Mouse (Mus musculus) limb, embryonic 14.5 days (tissue): ENCODE measurements around the gene Ranbp1. TPM values are rescaled to one million over a fixed set of nuclear protein-coding genes. Genes with fewer than 3 reads are reported as not detected.

Source experiments
- ATAC-seq: fragments of 200-750 bp; cut with Nextera tagmentation; 2 replicates; pipeline ENCODE4 v1.8.0; 2017; ENCODE audit warnings: low read depth, moderate number of reproducible peaks, moderate TSS enrichment; ENCODE audit not compliant: low FRiP score
- DNase-seq: peaks from one replicate; pipeline ENCODE4 v3.0.0-alpha.2; 2015; ENCODE audit warnings: low spot score
- H3K27ac ChIP-seq: fragments of 300-500 bp; sonication (generic); replicated peaks from 2 replicates; pipeline ENCODE4 v1.5.1; 2014; ENCODE audit warnings: low read depth, mild to moderate bottlenecking, low read length, moderate library complexity, mixed read lengths
- H3K27me3 ChIP-seq: fragments of 300-500 bp; sonication (generic); 2 replicates; pipeline ENCODE4 v1.6.1; 2014; ENCODE audit warnings: low read length, mixed read lengths; ENCODE audit not compliant: control insufficient read depth, insufficient read depth
- H3K36me3 ChIP-seq: fragments of 300-500 bp; sonication (generic); 2 replicates; pipeline ENCODE4 v1.6.1; 2014; ENCODE audit warnings: mild to moderate bottlenecking, low read length, moderate library complexity, mixed read lengths; ENCODE audit not compliant: control insufficient read depth, insufficient read depth
- H3K4me1 ChIP-seq: fragments of 300-500 bp; sonication (generic); 2 replicates; pipeline ENCODE4 v1.6.1; 2014; ENCODE audit warnings: antibody characterized with exemption, low read length, mixed read lengths; ENCODE audit not compliant: control insufficient read depth, insufficient read depth
- H3K4me2 ChIP-seq: fragments of 300-500 bp; sonication (generic); replicated peaks from 2 replicates; pipeline ENCODE4 v1.6.1; 2014; ENCODE audit warnings: low read depth, mild to moderate bottlenecking, low read length, moderate library complexity; ENCODE audit not compliant: severe bottlenecking
- H3K4me3 ChIP-seq: fragments of 300-500 bp; sonication (generic); replicated peaks from 2 replicates; pipeline ENCODE4 v1.5.1; 2014; ENCODE audit warnings: low read length
- H3K9ac ChIP-seq: fragments of 300-500 bp; sonication (generic); 2 replicates; pipeline ENCODE4 v1.6.1; 2014; ENCODE audit warnings: mild to moderate bottlenecking, low read depth, low read length, moderate library complexity; ENCODE audit not compliant: severe bottlenecking
- H3K9me3 ChIP-seq: fragments of 300-500 bp; sonication (generic); 2 replicates; pipeline ENCODE4 v1.6.1; 2016; ENCODE audit warnings: low read length; ENCODE audit not compliant: control insufficient read depth
- POLR2A ChIP-seq: fragments of 200-500 bp; IDR thresholded peaks from 2 replicates; pipeline ENCODE4 v1.8.0; 2012; ENCODE audit warnings: inconsistent platforms, mild to moderate bottlenecking, moderate library complexity, borderline replicate concordance; ENCODE audit not compliant: insufficient read depth, insufficient read length; ENCODE audit errors: extremely low read depth
- WGBS: fragments of 180-500 bp; shearing (Covaris S2); extraction: QIAGEN DNeasy Blood & Tissue Kit; methylation state at CpG from one replicate; pipeline ENCODE4 v1.1.7; 2014; 5-methylcytosine and 5-hydroxymethylcytosine counted together
- polyA plus RNA-seq, 2 experiments: library from polyadenylated mRNA; depleted of rRNA in 1 of 2; stranded (reverse) in 1 of 2; unstranded in 1 of 2; fragments of >200 nt; fragmentation: Nextera tagmentation in 1 of 2; extraction: Ambion mirVana in 1 of 2; gene quantifications; 2 replicates each; pipeline versions ENCODE4 v1.2.1 to v1.2.3; 2012 to 2014

Gene Ranbp1
- polyA plus RNA-seq, 2 experiments, result 276 to 542 TPM

DNA sequence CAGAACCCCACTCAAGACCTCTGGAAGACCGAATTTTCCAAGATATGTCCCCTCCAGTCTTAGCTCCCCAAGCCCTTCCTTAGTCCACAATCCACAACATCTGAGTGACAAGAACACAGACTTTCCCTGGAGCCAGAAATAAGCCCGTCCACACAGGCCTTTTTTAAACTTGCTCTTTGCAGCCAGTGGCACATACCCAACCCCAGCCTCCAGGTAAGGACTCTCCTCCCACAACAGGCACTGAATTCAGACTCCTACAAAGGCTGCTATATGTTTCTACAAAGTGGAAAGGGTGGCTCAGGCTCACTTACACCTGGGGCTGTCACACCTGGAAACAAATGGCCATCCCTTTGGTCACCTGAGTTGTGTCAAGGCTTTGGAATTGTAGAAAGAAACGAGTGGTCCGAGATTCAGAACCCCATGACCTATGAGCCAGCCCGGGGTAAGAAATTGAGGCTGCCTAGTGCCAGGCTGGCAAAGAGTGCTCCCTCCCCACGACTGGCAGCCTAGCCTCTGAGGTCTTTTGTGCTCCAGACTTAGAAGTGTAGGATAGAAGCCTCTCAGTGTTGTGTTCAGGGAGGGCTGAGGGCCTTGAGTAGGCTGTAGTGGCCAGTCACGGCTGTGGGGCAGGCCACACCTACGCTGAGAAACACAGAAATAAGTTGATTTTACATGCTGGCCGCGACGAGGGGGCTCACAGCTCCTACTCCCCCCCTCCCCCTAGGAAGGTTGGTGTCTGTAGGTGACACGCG, 14.4 kb downstream of the Ranbp1 start:
- Histone ChIP-seq H3K9ac (peak overlapping the region; percentile 86), H3K27me3 (no peaks in the 10 kb centered on the region), H3K36me3 (peaks cover 15% of the 10 kb centered on the region), H3K9me3 (no peaks in the 10 kb centered on the region), H3K27ac (peak overlapping the region; percentile 71), H3K4me3 (peak overlapping the region; percentile 83), H3K4me2 (peak overlapping the region; percentile 77), H3K4me1 (peaks cover 23% of the 10 kb centered on the region)
- DNase-seq, result no peak
- 20% methylated on average over 13 of the region's 13 CpGs for WGBS
- no peak for TF ChIP-seq POLR2A
- ATAC-seq, result no peak

DNA sequence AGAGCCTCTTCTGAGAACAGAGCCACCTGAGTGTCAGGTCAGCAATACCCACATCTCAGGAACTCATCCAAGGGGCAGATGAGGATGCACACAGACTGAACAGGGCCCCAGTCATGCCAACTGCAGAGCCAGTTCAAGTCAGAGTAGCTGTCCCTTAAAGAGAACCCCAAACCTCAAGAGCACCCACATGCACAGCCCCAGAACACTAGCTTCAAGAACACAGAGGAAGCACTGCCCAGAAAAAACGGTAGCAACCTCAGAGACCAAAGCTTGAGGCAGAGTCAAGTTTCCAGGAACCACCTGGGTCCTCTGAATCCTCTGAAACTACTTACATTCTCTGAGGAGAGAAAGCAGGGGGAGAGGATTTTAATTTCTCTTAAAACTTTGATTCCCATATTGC, 15.1 kb downstream of the Ranbp1 start:
- peaks cover 23% of the 10 kb centered on the region for H3K4me1 ChIP-seq
- H3K4me2 ChIP-seq, result peak overlapping the region; percentile 77
- ATAC-seq (no peak), DNase-seq (no peak)
- H3K9ac ChIP-seq, result no peak overlapping the region
- H3K36me3 ChIP-seq, result peaks cover 15% of the 10 kb centered on the region
- H3K4me3 ChIP-seq, result no peak overlapping the region
- no peaks in the 10 kb centered on the region for H3K27me3 ChIP-seq
- no peaks in the 10 kb centered on the region for H3K9me3 ChIP-seq
- no peak overlapping the region for H3K27ac ChIP-seq
- 32% methylated on average over 1 of the region's 1 CpGs for WGBS
- TF ChIP-seq POLR2A, result no peak

DNA sequence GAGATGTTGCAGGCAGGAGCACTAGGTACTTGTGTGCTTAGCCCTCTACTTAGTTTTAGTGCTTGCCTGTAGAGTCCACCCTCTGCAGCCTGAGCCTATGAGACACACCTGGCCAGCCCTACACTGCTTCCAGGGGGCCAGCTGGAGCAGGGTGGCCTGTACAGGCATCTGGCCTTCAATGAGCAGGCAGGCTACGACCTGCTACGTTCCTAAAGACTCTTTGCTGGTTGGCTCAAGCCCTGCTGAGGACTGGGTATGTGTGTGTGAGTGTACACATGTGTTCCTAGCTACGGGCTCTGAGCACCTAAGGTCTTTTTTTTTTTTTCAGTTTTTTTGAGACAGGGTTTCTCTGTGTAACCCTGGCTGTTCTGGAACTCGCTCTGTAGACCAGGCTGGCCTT, 17.1 kb downstream of the Ranbp1 start:
- 64% methylated on average over 4 of the region's 4 CpGs for WGBS
- H3K4me2 ChIP-seq, result no peak overlapping the region
- no peak for ATAC-seq
- no peak overlapping the region for H3K27ac ChIP-seq
- H3K27me3 ChIP-seq, result no peaks in the 10 kb centered on the region
- no peaks in the 10 kb centered on the region for H3K9me3 ChIP-seq
- no peak for DNase-seq
- peaks cover 23% of the 10 kb centered on the region for H3K4me1 ChIP-seq
- H3K36me3 ChIP-seq, result peaks cover 26% of the 10 kb centered on the region
- no peak overlapping the region for H3K9ac ChIP-seq
- H3K4me3 ChIP-seq, result no peak overlapping the region
- no peak for TF ChIP-seq POLR2A

DNA sequence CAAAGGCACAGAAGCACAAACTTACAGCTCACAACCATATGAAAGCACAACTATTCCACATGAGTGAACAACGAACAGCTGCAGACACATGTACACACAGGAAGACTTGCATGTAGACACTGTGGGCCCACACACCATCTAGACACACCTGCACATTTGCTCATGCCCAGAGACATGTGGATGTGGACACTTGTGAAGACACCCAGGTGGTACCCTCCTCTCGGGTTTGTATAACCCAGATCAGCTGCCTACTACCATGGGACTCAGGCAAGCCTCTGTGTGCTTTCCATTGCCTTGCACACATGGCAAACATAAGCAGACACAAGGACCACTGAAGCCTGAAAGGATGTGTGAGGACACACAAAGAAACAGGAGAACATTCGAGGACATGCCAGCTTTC, 17.5 kb downstream of the Ranbp1 start:
- Histone ChIP-seq H3K36me3 (peaks cover 30% of the 10 kb centered on the region), H3K4me3 (no peak overlapping the region), H3K27me3 (no peaks in the 10 kb centered on the region), H3K27ac (no peak overlapping the region), H3K9me3 (no peaks in the 10 kb centered on the region), H3K4me1 (peaks cover 23% of the 10 kb centered on the region), H3K4me2 (no peak overlapping the region), H3K9ac (no peak overlapping the region)
- TF ChIP-seq POLR2A, result no peak
- DNase-seq (no peak), ATAC-seq (no peak)
- WGBS, result 80% methylated on average over 3 of the region's 3 CpGs

DNA sequence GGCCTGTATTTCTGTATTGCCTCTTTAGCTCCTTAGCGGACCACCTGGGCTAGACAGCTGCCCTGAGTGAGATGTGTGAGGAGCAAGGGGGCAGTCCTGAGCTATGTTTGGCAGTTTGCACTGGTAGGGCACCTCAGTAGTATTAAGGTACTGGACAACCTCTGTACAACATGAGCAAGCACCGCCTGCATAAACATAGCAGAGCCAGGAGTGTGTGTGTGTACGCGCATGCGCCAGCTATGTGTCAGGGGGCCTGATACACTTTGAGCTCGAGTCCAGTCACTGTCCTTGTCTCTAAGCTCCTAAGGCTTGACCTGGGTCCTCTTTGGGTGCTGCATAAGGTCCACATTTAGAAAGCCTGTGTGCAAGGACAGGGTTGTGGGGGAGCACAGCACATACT, 17.9 kb downstream of the Ranbp1 start:
- DNase-seq (no peak), ATAC-seq (no peak)
- no peaks in the 10 kb centered on the region for H3K27me3 ChIP-seq
- no peak for TF ChIP-seq POLR2A
- H3K4me3 ChIP-seq, result no peak overlapping the region
- H3K9ac ChIP-seq, result no peak overlapping the region
- H3K4me2 ChIP-seq, result no peak overlapping the region
- WGBS, result 90% methylated on average over 6 of the region's 6 CpGs
- H3K27ac ChIP-seq, result no peak overlapping the region
- no peaks in the 10 kb centered on the region for H3K9me3 ChIP-seq
- peaks cover 20% of the 10 kb centered on the region for H3K4me1 ChIP-seq
- peaks cover 35% of the 10 kb centered on the region for H3K36me3 ChIP-seq
